Mouse (Mus musculus) small intestine, adult 2 months (tissue): ENCODE measurements at regions not wholly inside any gene's neighbourhood (a gene's known extent, or its start where the extent isn't known, plus 50 kb on each side); places are given as distances from the start of the nearest gene placed in this dataset.

ENCODE experiments used
- CTCF ChIP-seq: fragments of 200-500 bp; IDR thresholded peaks from 2 replicates; pipeline ENCODE4 v1.5.1; 2012; ENCODE audit warnings: low read depth, mild to moderate bottlenecking, control low read depth, inconsistent platforms, low read length, moderate library complexity, mixed read lengths; ENCODE audit not compliant: insufficient replicate concordance, insufficient read length; ENCODE audit errors: extremely low read depth
- POLR2A ChIP-seq: fragments of 200-500 bp; IDR thresholded peaks from 2 replicates; pipeline ENCODE4 v1.6.1; 2012; ENCODE audit warnings: low read depth, mild to moderate bottlenecking, control low read depth, inconsistent platforms, low read length, moderate library complexity

- TF ChIP-seq CTCF: no peak
- no peak for TF ChIP-seq POLR2A
Observed at GRCm38 (mm10) chr13:37676912-37677311, 101.3 kb upstream of the Rreb1 start.
